Mouse (Mus musculus): ENCODE data around the gene Bag2. TPM values are rescaled to one million over a fixed set of nuclear protein-coding genes. Genes with fewer than 3 reads are reported as not detected.

Gene Bag2
- total RNA-seq, 1 experiment: 14.8 TPM

GRCm38 (mm10) chr1:33738281-33738680, 19.3 kb downstream of the Bag2 start:
- TF ChIP-seq CHD2 (IDR thresholded peaks at IDR 0.05; ENCODE audit: low read depth, low read length): no peak
- no peak for TF ChIP-seq MAFK (IDR thresholded peaks at IDR 0.05; ENCODE audit: insufficient read depth, low read depth, low read length)
- TF ChIP-seq ZNF384 (IDR thresholded peaks at IDR 0.05; ENCODE audit: low read depth, low read length): no peak
- no peak for TF ChIP-seq ZC3H11A (IDR thresholded peaks at IDR 0.05; ENCODE audit: borderline replicate concordance, low read depth, low read length)
- TF ChIP-seq HCFC1 (IDR thresholded peaks at IDR 0.05; ENCODE audit: borderline replicate concordance, insufficient read depth, low read length): no peak
- Histone ChIP-seq H3K27ac (ENCODE audit: insufficient read depth, low read depth, low read length, poor library complexity, severe bottlenecking) (no peak overlapping the region), H3K9ac (ENCODE audit: insufficient read depth, low read depth, low read length, poor library complexity, severe bottlenecking) (no peak overlapping the region), H3K36me3 (ENCODE audit: control insufficient read depth, insufficient read depth, low read length, poor library complexity, severe bottlenecking) (peaks cover 39% of the 10 kb centered on the region), H3K4me3 (ENCODE audit: insufficient read depth in 1 of 2, low read depth in 1 of 2, low read length in 2 of 2, poor library complexity in 1 of 2, severe bottlenecking in 1 of 2) (no peak overlapping the region), H3K9me3 (ENCODE audit: control insufficient read depth, insufficient read depth, low read depth, low read length) (no peaks in the 10 kb centered on the region), H3K4me1 (ENCODE audit: control insufficient read depth in 2 of 2, insufficient read depth in 2 of 2, low read length in 2 of 2, poor library complexity in 1 of 2) (peaks cover 0 to 9% of the 10 kb centered on the region in 2 experiments; a peak in 1 of 4 replicates)
- in situ Hi-C loops (cut with MboI; ENCODE audit: low sequenced_read_pairs in 2 of 2, unreplicated experiment in 2 of 2): no loop called here
- DNase-seq (ENCODE audit: low read depth, low spot score): no peak

- Histone ChIP-seq H3K4me3 (ENCODE audit: insufficient read depth in 1 of 2, low read depth in 1 of 2, low read length in 2 of 2, poor library complexity in 1 of 2, severe bottlenecking in 1 of 2) (no peak overlapping the region), H3K4me1 (ENCODE audit: control insufficient read depth in 2 of 2, insufficient read depth in 2 of 2, low read length in 2 of 2, poor library complexity in 1 of 2) (peaks cover 0 to 12% of the 10 kb centered on the region in 2 experiments; a peak in 1 of 4 replicates), H3K9me3 (ENCODE audit: control insufficient read depth, insufficient read depth, low read depth, low read length) (no peaks in the 10 kb centered on the region), H3K27ac (ENCODE audit: insufficient read depth, low read depth, low read length, poor library complexity, severe bottlenecking) (no peak overlapping the region), H3K36me3 (ENCODE audit: control insufficient read depth, insufficient read depth, low read length, poor library complexity, severe bottlenecking) (peaks cover 42% of the 10 kb centered on the region), H3K9ac (ENCODE audit: insufficient read depth, low read depth, low read length, poor library complexity, severe bottlenecking) (no peak overlapping the region)
- no peak for DNase-seq (ENCODE audit: low read depth, low spot score)
- TF ChIP-seq HCFC1 (IDR thresholded peaks at IDR 0.05; ENCODE audit: borderline replicate concordance, insufficient read depth, low read length) (no peak), MAFK (IDR thresholded peaks at IDR 0.05; ENCODE audit: insufficient read depth, low read depth, low read length) (no peak), ZC3H11A (IDR thresholded peaks at IDR 0.05; ENCODE audit: borderline replicate concordance, low read depth, low read length) (no peak), CHD2 (IDR thresholded peaks at IDR 0.05; ENCODE audit: low read depth, low read length) (no peak), ZNF384 (IDR thresholded peaks at IDR 0.05; ENCODE audit: low read depth, low read length) (no peak)
- in situ Hi-C loops (cut with MboI; ENCODE audit: low sequenced_read_pairs in 2 of 2, unreplicated experiment in 2 of 2): no loop called here
Measured at GRCm38 (mm10) chr1:33734001-33734685, 23.5 kb downstream of the Bag2 start.

DNA sequence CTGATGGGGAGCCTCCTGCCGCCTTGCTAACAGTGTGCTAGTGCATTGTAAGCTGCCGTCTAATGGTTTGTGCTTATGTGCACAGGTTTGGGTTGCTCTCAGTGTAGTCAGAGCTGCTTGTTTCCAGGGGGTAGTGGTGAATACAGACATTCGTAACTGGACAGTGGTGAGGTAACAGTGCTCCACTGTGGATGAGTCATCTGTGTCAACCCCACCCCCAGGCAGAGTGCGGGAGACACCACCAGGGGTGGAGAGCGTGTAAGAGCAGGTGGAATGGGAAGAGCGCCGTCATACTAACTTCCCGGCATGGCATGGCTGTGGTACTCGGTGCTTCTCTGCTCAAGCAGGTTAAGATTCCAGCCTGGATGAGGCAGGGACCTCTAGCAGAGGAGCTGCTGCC, 24.6 kb downstream of the Bag2 start:
- H3K9me3 ChIP-seq (ENCODE audit: control insufficient read depth, insufficient read depth, low read depth, low read length): no peaks in the 10 kb centered on the region
- H3K9ac ChIP-seq (ENCODE audit: insufficient read depth, low read depth, low read length, poor library complexity, severe bottlenecking): no peak overlapping the region
- H3K27ac ChIP-seq (ENCODE audit: insufficient read depth, low read depth, low read length, poor library complexity, severe bottlenecking): no peak overlapping the region
- H3K4me1 ChIP-seq (ENCODE audit: control insufficient read depth in 2 of 2, insufficient read depth in 2 of 2, low read length in 2 of 2, poor library complexity in 1 of 2): peaks cover 0 to 7% of the 10 kb centered on the region in 2 experiments; a peak in 1 of 4 replicates
- in situ Hi-C loops (cut with MboI; ENCODE audit: low sequenced_read_pairs in 2 of 2, unreplicated experiment in 2 of 2): no loop called here
- H3K36me3 ChIP-seq (ENCODE audit: control insufficient read depth, insufficient read depth, low read length, poor library complexity, severe bottlenecking): peaks cover 38% of the 10 kb centered on the region
- no peak for TF ChIP-seq MAFK (IDR thresholded peaks at IDR 0.05; ENCODE audit: insufficient read depth, low read depth, low read length)
- no peak for TF ChIP-seq ZNF384 (IDR thresholded peaks at IDR 0.05; ENCODE audit: low read depth, low read length)
- TF ChIP-seq ZC3H11A (IDR thresholded peaks at IDR 0.05; ENCODE audit: borderline replicate concordance, low read depth, low read length): no peak
- TF ChIP-seq CHD2 (IDR thresholded peaks at IDR 0.05; ENCODE audit: low read depth, low read length): no peak
- TF ChIP-seq HCFC1 (IDR thresholded peaks at IDR 0.05; ENCODE audit: borderline replicate concordance, insufficient read depth, low read length): no peak
- no peak for DNase-seq (ENCODE audit: low read depth, low spot score)
- no peak overlapping the region for H3K4me3 ChIP-seq (ENCODE audit: insufficient read depth in 1 of 2, low read depth in 1 of 2, low read length in 2 of 2, poor library complexity in 1 of 2, severe bottlenecking in 1 of 2)

- TF ChIP-seq MAFK (IDR thresholded peaks at IDR 0.05; ENCODE audit: insufficient read depth, low read depth, low read length) (no peak), HCFC1 (IDR thresholded peaks at IDR 0.05; ENCODE audit: borderline replicate concordance, insufficient read depth, low read length) (no peak), ZNF384 (IDR thresholded peaks at IDR 0.05; ENCODE audit: low read depth, low read length) (no peak), CHD2 (IDR thresholded peaks at IDR 0.05; ENCODE audit: low read depth, low read length) (no peak), ZC3H11A (IDR thresholded peaks at IDR 0.05; ENCODE audit: borderline replicate concordance, low read depth, low read length) (no peak)
- Histone ChIP-seq H3K9ac (ENCODE audit: insufficient read depth, low read depth, low read length, poor library complexity, severe bottlenecking) (no peak overlapping the region), H3K36me3 (ENCODE audit: control insufficient read depth, insufficient read depth, low read length, poor library complexity, severe bottlenecking) (peaks cover 37% of the 10 kb centered on the region), H3K4me3 (ENCODE audit: insufficient read depth in 1 of 2, low read depth in 1 of 2, low read length in 2 of 2, poor library complexity in 1 of 2, severe bottlenecking in 1 of 2) (no peak overlapping the region), H3K9me3 (ENCODE audit: control insufficient read depth, insufficient read depth, low read depth, low read length) (no peaks in the 10 kb centered on the region), H3K27ac (ENCODE audit: insufficient read depth, low read depth, low read length, poor library complexity, severe bottlenecking) (no peak overlapping the region), H3K4me1 (ENCODE audit: control insufficient read depth in 2 of 2, insufficient read depth in 2 of 2, low read length in 2 of 2, poor library complexity in 1 of 2) (peaks cover 0 to 7% of the 10 kb centered on the region in 2 experiments; a peak in 1 of 4 replicates)
- no peak for DNase-seq (ENCODE audit: low read depth, low spot score)
- in situ Hi-C loops (cut with MboI; ENCODE audit: low sequenced_read_pairs in 2 of 2, unreplicated experiment in 2 of 2): no loop called here
Measured at GRCm38 (mm10) chr1:33725086-33725485, 32.5 kb downstream of the Bag2 start.
